Mouse (Mus musculus) liver, embryonic 14.5 days (tissue): ENCODE measurements around the gene Gm45623. TPM values are rescaled to one million over a fixed set of nuclear protein-coding genes. Genes with fewer than 3 reads are reported as not detected.

Experiments used
- ATAC-seq: fragments of 200-750 bp; cut with Nextera tagmentation; 2 replicates; pipeline ENCODE4 v1.8.0; 2017; ENCODE audit warnings: moderate number of reproducible peaks, mild to moderate bottlenecking, moderate library complexity; ENCODE audit not compliant: insufficient read depth
- DNase-seq, 3 experiments: peaks; one replicate each; pipeline ENCODE4 v3.0.0-alpha.2; 2012 to 2013; ENCODE audit warnings: low read depth in 3 of 3, low spot score in 3 of 3
- H3K27ac ChIP-seq: fragments of 300-500 bp; sonication (generic); 2 replicates; pipeline ENCODE4 v1.5.1; 2014; ENCODE audit warnings: moderate library complexity, mild to moderate bottlenecking, control low read depth, inconsistent platforms
- H3K27me3 ChIP-seq: fragments of 300-500 bp; sonication (generic); 2 replicates; pipeline ENCODE4 v1.6.1; 2014; ENCODE audit warnings: mild to moderate bottlenecking, low read length, moderate library complexity; ENCODE audit not compliant: control insufficient read depth, insufficient read depth
- H3K36me3 ChIP-seq: fragments of 300-500 bp; sonication (generic); replicated peaks from 2 replicates; pipeline ENCODE4 v1.6.1; 2014; ENCODE audit warnings: low read depth; ENCODE audit not compliant: control insufficient read depth, insufficient read depth
- H3K4me1 ChIP-seq, 2 experiments: fragments of 200-500 bp in 1 of 2; fragments of 300-500 bp in 1 of 2; sonication (generic) in 1 of 2; replicated peaks; 2 replicates each; pipeline ENCODE4 v1.6.1; 2012 to 2014; ENCODE audit warnings: antibody characterized with exemption in 1 of 2, inconsistent platforms in 1 of 2, low read length in 1 of 2; ENCODE audit not compliant: control insufficient read depth in 2 of 2, insufficient read depth in 2 of 2
- H3K4me2 ChIP-seq: fragments of 300-500 bp; sonication (generic); 2 replicates; pipeline ENCODE4 v1.6.1; 2014; ENCODE audit warnings: low read depth, mild to moderate bottlenecking, control low read depth, moderate library complexity
- H3K4me3 ChIP-seq, 2 experiments: fragments of 200-500 bp in 1 of 2; fragments of 300-500 bp in 1 of 2; sonication (generic) in 1 of 2; 2 replicates each; pipeline ENCODE4 v1.5.1; 2012 to 2014; ENCODE audit warnings: low read depth in 2 of 2, low read length in 2 of 2, mild to moderate bottlenecking in 2 of 2, control low read depth in 1 of 2, inconsistent platforms in 1 of 2, moderate library complexity in 1 of 2; ENCODE audit not compliant: insufficient read depth in 1 of 2
- H3K9ac ChIP-seq: fragments of 300-500 bp; sonication (generic); replicated peaks from 2 replicates; pipeline ENCODE4 v1.6.1; 2014; ENCODE audit warnings: mild to moderate bottlenecking, control low read depth, moderate library complexity
- H3K9me3 ChIP-seq: fragments of 300-500 bp; sonication (generic); 2 replicates; pipeline ENCODE4 v1.6.1; 2016; ENCODE audit warnings: low read length, mixed read lengths; ENCODE audit not compliant: control insufficient read depth
- CTCF ChIP-seq: IDR thresholded peaks from 2 replicates; pipeline ENCODE4 v1.5.1; 2016; ENCODE audit warnings: antibody characterized with exemption, low read depth, control low read depth
- EP300 ChIP-seq: IDR thresholded peaks from 2 replicates; pipeline ENCODE4 v1.6.1; 2016; ENCODE audit warnings: antibody characterized with exemption, low read depth
- WGBS: fragments of 180-500 bp; shearing (Covaris S2); extraction: QIAGEN DNeasy Blood & Tissue Kit; methylation state at CpG from one replicate; pipeline ENCODE4 v1.1.7; 2014; ENCODE audit not compliant: insufficient replicate concordance; 5-methylcytosine and 5-hydroxymethylcytosine counted together
- polyA plus RNA-seq, 2 experiments: library from polyadenylated mRNA; depleted of rRNA in 1 of 2; stranded (reverse) in 1 of 2; unstranded in 1 of 2; fragments of >200 nt; fragmentation: Nextera tagmentation in 1 of 2; extraction: Ambion mirVana in 1 of 2; gene quantifications; 2 replicates each; pipeline versions ENCODE4 v1.2.1 to v1.2.3; 2012 to 2014

Gene Gm45623
- polyA plus RNA-seq, 2 experiments: not detected

DNA sequence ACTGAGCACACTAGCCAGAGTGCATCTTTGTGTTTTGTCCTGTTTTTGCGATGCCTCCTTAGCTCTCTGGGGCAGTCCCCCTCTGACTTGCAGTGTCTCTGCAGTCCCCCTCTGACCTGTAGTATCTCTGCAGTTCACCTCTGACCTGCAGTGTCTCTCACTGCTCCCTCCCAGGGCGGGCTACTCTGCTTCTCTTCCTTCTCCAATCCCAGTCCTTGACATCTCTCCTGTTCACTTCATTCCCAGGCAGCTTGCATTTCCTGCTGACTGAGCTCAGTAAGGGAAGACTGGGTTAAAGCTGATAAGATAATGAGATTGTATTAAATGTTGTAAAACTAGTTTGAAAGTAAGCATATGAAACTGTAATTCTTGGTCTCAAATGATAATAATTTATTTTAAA lies 43.0 kb downstream of the Gm45623 start:
- Histone ChIP-seq H3K27me3 (no peaks in the 10 kb centered on the region), H3K4me2 (no peak overlapping the region), H3K36me3 (no peaks in the 10 kb centered on the region), H3K9ac (no peak overlapping the region), H3K4me3 (no peak overlapping the region), H3K4me1 (0 out of 4 replicates have a peak, but pooled peaks cover 0 to 5% of the 10 kb centered on the region in 2 experiments), H3K9me3 (no peaks in the 10 kb centered on the region), H3K27ac (no peak overlapping the region)
- WGBS: 47% methylated on average over 2 of the region's 2 CpGs
- ATAC-seq (no peak), DNase-seq (no peak)
- no peak for TF ChIP-seq EP300
- no peak for TF ChIP-seq CTCF

GRCm38 (mm10) chr13:56707606-56708005 lies 46.0 kb downstream of the Gm45623 start:
- TF ChIP-seq EP300 (no peak), CTCF (no peak)
- Histone ChIP-seq H3K27ac (no peak overlapping the region), H3K9ac (no peak overlapping the region), H3K4me3 (no peak overlapping the region), H3K36me3 (no peaks in the 10 kb centered on the region), H3K4me2 (no peak overlapping the region), H3K27me3 (no peaks in the 10 kb centered on the region), H3K4me1 (peaks cover 2 to 14% of the 10 kb centered on the region in 2 experiments; a peak in 3 of 4 replicates), H3K9me3 (no peaks in the 10 kb centered on the region)
- DNase-seq (no peak), ATAC-seq (no peak)
- 65% methylated on average over 4 of the region's 4 CpGs for WGBS

GRCm38 (mm10) chr13:56707111-56707510 lies 46.5 kb downstream of the Gm45623 start:
- H3K27ac ChIP-seq: no peak overlapping the region
- ATAC-seq (no peak), DNase-seq (no peak)
- H3K4me1 ChIP-seq: peaks cover 5 to 18% of the 10 kb centered on the region in 2 experiments; a peak in 3 of 4 replicates
- no peaks in the 10 kb centered on the region for H3K9me3 ChIP-seq
- no peaks in the 10 kb centered on the region for H3K27me3 ChIP-seq
- TF ChIP-seq EP300: no peak
- TF ChIP-seq CTCF: no peak
- no peak overlapping the region for H3K4me3 ChIP-seq
- H3K9ac ChIP-seq: no peak overlapping the region
- WGBS: 75% methylated on average over 4 of the region's 4 CpGs
- no peaks in the 10 kb centered on the region for H3K36me3 ChIP-seq
- no peak overlapping the region for H3K4me2 ChIP-seq

DNA sequence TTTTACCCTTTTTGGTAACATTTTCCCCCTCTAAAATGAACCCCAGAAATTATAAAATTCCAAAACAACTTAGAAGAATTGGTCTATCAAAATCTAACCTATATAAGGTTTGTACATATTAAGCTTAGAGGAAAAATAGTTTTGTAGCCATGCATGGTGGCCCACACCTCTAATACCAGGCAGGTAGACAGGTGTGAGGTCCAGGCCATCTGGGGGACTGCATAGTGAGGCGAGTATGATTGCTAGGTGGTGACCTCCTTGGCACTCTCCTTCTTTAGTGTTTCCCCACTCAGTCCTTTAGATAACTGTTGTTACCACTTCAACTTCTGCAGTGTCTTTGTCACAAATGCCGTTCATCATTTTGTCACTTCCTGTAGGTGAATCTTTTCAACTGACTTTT lies 49.0 kb downstream of the Gm45623 start:
- H3K27ac ChIP-seq: no peak overlapping the region
- no peaks in the 10 kb centered on the region for H3K9me3 ChIP-seq
- DNase-seq (no peak), ATAC-seq (no peak)
- no peak overlapping the region for H3K4me3 ChIP-seq
- 45% methylated on average over 2 of the region's 2 CpGs for WGBS
- no peaks in the 10 kb centered on the region for H3K27me3 ChIP-seq
- H3K36me3 ChIP-seq: no peaks in the 10 kb centered on the region
- TF ChIP-seq EP300: no peak
- TF ChIP-seq CTCF: no peak
- H3K9ac ChIP-seq: no peak overlapping the region
- H3K4me1 ChIP-seq: peaks cover 5 to 14% of the 10 kb centered on the region in 2 experiments; a peak in 3 of 4 replicates
- H3K4me2 ChIP-seq: peak overlapping the region; percentile 84

GRCm38 (mm10) chr13:56703871-56704321 lies 49.7 kb downstream of the Gm45623 start:
- no peaks in the 10 kb centered on the region for H3K36me3 ChIP-seq
- peaks cover 5 to 14% of the 10 kb centered on the region in 2 experiments; a peak in 3 of 4 replicates for H3K4me1 ChIP-seq
- no peaks in the 10 kb centered on the region for H3K27me3 ChIP-seq
- H3K9ac ChIP-seq: peak overlapping the region; percentile 86
- H3K27ac ChIP-seq: peak overlapping the region; percentile 51; the same call in 1 of the 2 replicates
- TF ChIP-seq EP300: no peak
- TF ChIP-seq CTCF: no peak
- DNase-seq (peak; percentile 12 to 42 (median 24)), ATAC-seq (peak; percentile 32)
- H3K4me3 ChIP-seq: peak overlapping the region; percentile 76 to 92
- under 1% methylated on average over 11 of the region's 11 CpGs for WGBS
- H3K4me2 ChIP-seq: peak overlapping the region; percentile 84
- H3K9me3 ChIP-seq: no peaks in the 10 kb centered on the region
